Mouse (Mus musculus): ENCODE data around the gene Mark3.

DNA sequence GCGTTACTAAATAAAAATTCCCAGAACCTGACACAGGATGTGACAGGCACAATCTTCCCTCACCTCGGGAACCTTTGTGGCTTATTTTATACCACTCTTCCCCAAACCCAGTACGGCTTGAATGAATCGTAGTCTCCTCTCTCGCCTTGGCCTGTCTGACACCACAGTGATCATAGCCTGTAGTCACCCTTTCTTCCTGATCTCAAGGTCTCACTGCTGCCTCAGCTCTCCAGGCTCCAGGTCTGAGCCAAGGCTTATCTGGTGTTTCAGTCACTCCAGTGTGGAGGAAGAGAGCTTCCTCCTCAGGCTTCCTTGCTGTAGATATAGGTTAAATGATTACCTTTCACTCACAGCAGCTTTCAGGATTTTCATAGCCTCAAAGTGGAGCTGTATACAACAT is 25.3 kb downstream of the Mark3 start:
- TF ChIP-seq CTCF (IDR thresholded peaks at IDR 0.05; ENCODE audit: insufficient read depth, low read depth, low read length): no peak
- no peak for TF ChIP-seq POLR2A (IDR thresholded peaks at IDR 0.05; ENCODE audit: insufficient read depth, low read depth, low read length)

Data from olfactory bulb, adult 2 months (tissue).